In the genomic region with DNA sequence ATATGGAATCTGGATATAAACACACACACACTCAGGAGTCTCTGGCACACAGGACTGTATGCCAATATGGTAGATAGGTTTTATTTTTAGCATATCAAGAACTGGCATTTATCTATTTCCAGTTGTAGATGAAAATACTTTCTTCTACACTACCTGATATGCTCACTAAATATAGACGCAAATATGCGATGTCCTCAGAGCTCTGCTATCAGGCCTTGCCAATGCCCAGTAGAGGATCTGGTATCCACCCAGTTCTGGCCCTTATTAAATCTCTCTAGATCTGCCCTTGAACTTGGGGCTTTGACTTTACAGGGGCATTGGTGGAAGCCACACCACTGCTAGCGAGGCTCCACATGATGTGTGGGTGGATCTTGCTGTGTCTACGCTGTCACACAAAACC, we compare ENCODE assay signal across 23 mouse cellular contexts. TPM values are rescaled to one million over a fixed set of nuclear protein-coding genes. Genes with fewer than 3 reads are reported as not detected.
"Had no signal": no experiment of that assay in that cellular context is flagged by ENCODE, and none has a peak within 500 bp of the region (broad histone marks: within the 10 kb centered on the region; RNA-seq: fewer than 3 reads in every experiment).

No protein-coding gene starts in this region.

- H3K9me3 ChIP-seq: midbrain, embryonic 10.5 days; midbrain, embryonic 12.5 days; neural tube, embryonic 13.5 days; neural tube, embryonic 15.5 days had no signal

- H3K4me1 ChIP-seq: midbrain, embryonic 10.5 days; midbrain, embryonic 12.5 days; neural tube, embryonic 15.5 days had no signal

- ATAC-seq: midbrain, embryonic 16.5 days had no signal

- H3K9ac ChIP-seq: lung, embryonic 14.5 days; midbrain, embryonic 12.5 days; neural tube, embryonic 13.5 days; neural tube, embryonic 15.5 days had no signal

- H3K4me3 ChIP-seq: midbrain, embryonic 10.5 days; midbrain, embryonic 12.5 days; myocyte; neural tube, embryonic 13.5 days; neural tube, embryonic 15.5 days had no signal

- H3K36me3 ChIP-seq: midbrain, embryonic 10.5 days; midbrain, embryonic 12.5 days; neural tube, embryonic 13.5 days; neural tube, embryonic 15.5 days had no signal

- H3K4me2 ChIP-seq: lung, embryonic 14.5 days; midbrain, embryonic 12.5 days; neural tube, embryonic 13.5 days; neural tube, embryonic 15.5 days had no signal

- DNase-seq: lung, embryonic 14.5 days; lung, postnatal 10 days; lung, postnatal 4 days; midbrain, embryonic 14.5 days; retina, postnatal 1 day; right cerebral cortex, adult 18-20 months; right cerebral cortex, postnatal 25 days; right cerebral cortex, postnatal 4 days; spleen, adult 18-20 months; thymus, adult 18-20 months; thymus, postnatal 14 days; thymus, postnatal 36 days had no signal

- H3K27ac ChIP-seq: midbrain, embryonic 10.5 days; midbrain, embryonic 12.5 days; neural tube, embryonic 13.5 days; neural tube, embryonic 15.5 days had no signal

- H3K27me3 ChIP-seq: midbrain, embryonic 12.5 days; neural tube, embryonic 13.5 days; neural tube, embryonic 15.5 days had no signal

RNA-seq across cellular contexts. Expression of gene Itk, which starts 47.4 kb away (rescaled TPM):
- polyA plus RNA-seq: midbrain, embryonic 14.5 days; midbrain, embryonic 16.5 days; neural tube, embryonic 11.5 days; neural tube, embryonic 13.5 days; neural tube, embryonic 15.5 days had no signal

RNA-seq across cellular contexts. Expression of gene Fam71b, which starts 54.4 kb away (rescaled TPM):
- total RNA-seq: megakaryocyte-erythroid progenitor cell, adult 5-6 weeks had no signal
- polyA plus RNA-seq: lung, embryonic 14.5 days; lung, embryonic 16.5 days; midbrain, embryonic 10.5 days; midbrain, embryonic 12.5 days; midbrain, embryonic 14.5 days; midbrain, embryonic 16.5 days; neural tube, embryonic 11.5 days; neural tube, embryonic 13.5 days; neural tube, embryonic 15.5 days; stomach, embryonic 14.5 days; stomach, embryonic 16.5 days had no signal
